Mouse (Mus musculus): ENCODE data around the gene Zfp39. TPM values are rescaled to one million over a fixed set of nuclear protein-coding genes. Genes with fewer than 3 reads are reported as not detected.
"Not testable (repeated sequence)": the region's sequence is repeated elsewhere in the genome, so short reads cannot be mapped to it uniquely, and the experiment has no call there.

Gene Zfp39
- total RNA-seq, 2 experiments from 2014 or later, result 49.4 to 79.2 TPM

DNA sequence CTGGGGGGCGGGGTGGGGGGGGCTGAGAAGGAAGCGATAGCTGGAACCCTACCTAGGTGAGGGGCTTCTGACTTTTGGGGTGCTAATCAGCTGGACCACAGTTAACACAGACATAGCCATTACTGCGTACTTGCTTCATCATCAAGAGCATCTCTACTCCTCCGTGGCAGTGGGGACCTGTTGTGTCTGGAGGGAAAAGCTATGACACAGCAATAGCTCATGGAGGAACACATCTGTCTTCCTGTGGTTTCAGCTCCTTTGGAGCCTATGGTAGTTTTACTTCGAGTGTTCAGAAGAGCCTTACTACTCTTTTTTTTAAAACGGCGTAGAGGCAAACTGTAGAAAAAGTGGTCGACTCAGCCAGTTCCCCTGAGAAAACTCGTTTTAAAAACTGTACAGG is 56.4 kb downstream of the Zfp39 start:
- no peak for ATAC-seq (replicated peaks; ENCODE audit: low FRiP score, poor library complexity, severe bottlenecking)

DNA sequence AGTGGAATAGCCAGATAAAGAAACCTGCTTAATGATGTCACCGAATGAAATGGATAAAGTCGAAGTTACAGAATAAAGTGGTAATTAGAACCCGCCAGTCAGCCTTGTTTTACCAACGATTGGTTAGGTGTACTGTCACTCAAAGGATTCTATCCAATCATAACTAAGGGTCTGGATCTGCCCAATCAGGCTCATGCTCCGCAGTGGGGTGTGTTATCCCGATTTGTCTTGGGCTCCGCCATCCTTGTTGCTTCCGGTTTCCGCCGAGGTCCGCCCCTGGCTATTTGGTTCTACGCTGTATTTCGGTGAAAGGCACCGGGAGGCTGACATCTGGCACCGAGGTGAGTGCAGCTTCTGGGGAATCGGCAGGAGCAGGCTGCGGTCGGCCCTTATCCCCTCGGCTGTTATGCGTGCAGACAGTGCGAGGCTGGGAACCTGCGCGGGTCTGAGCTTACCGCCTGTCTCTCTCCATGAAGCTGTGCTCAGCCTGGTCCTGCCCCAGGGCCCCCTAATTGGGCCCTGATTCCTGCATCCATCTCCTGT is 57.0 kb downstream of the Zfp39 start, which contains the start of gene Gm12258:
Gene Gm12258, plus strand, starts transcription at position 240 of the 543 bp plus-strand sequence.
- peak; percentile 99 for ATAC-seq (replicated peaks; ENCODE audit: low FRiP score, poor library complexity, severe bottlenecking)

DNA sequence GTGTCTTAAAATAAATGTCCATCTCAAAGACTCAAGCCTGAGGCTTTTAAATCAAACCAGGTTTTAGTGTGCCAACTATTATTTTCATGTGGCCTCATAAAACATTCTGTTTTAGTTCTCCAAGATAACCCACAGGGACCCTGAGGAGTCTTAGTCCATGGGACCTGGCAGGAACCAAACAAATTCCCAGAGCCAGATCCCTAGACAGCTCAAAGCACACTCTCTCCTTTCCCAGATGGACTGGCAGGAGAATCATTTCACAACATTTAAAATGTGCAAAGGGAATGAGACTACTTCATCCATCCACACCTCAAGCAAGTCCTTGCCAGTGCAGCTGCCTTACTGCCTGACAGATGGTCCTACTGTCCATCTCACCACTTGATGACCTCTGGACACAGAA is 65.1 kb downstream of the Zfp39 start, which contains the start of gene Olfr311:
Gene Olfr311, plus strand, starts transcription at position 301 of the 400 bp plus-strand sequence.
- ATAC-seq (replicated peaks; ENCODE audit: low FRiP score, poor library complexity, severe bottlenecking), result not testable (repeated sequence)

Other genes starting within 250 kb of the Zfp39 start
- 0.42 TPM in 1 of 2 replicates, not detected in the other for gene Olfr322, start 245.4 kb downstream of the Zfp39 start, total RNA-seq (2015; ENCODE audit: low replicate concordance)
- 0.77 and 1.9 TPM in 2 replicates for gene Olfr322, start 245.4 kb downstream of the Zfp39 start, total RNA-seq (2017; ENCODE audit: low replicate concordance)
- gene Olfr320, start 223.1 kb downstream of the Zfp39 start, total RNA-seq (2015; ENCODE audit: low replicate concordance), result not detected in 2 replicates
- not detected in 2 replicates for gene Olfr320, start 223.1 kb downstream of the Zfp39 start, total RNA-seq (2017; ENCODE audit: low replicate concordance)
- not detected in 2 replicates for gene Olfr319, start 205.1 kb downstream of the Zfp39 start, total RNA-seq (2015; ENCODE audit: low replicate concordance)
- not detected in 2 replicates for gene Olfr319, start 205.1 kb downstream of the Zfp39 start, total RNA-seq (2017; ENCODE audit: low replicate concordance)
- gene Olfr318, start 180.2 kb downstream of the Zfp39 start, total RNA-seq (2015; ENCODE audit: low replicate concordance), result not detected in 2 replicates
- not detected in 2 replicates for gene Olfr318, start 180.2 kb downstream of the Zfp39 start, total RNA-seq (2017; ENCODE audit: low replicate concordance)
- gene Olfr317, start 165.0 kb downstream of the Zfp39 start, total RNA-seq (2015; ENCODE audit: low replicate concordance), result not detected in 2 replicates
- gene Olfr317, start 165.0 kb downstream of the Zfp39 start, total RNA-seq (2017; ENCODE audit: low replicate concordance), result not detected in 2 replicates
- gene Olfr316, start 151.5 kb downstream of the Zfp39 start, total RNA-seq (2015; ENCODE audit: low replicate concordance), result not detected in 2 replicates
- gene Olfr316, start 151.5 kb downstream of the Zfp39 start, total RNA-seq (2017; ENCODE audit: low replicate concordance), result not detected in 2 replicates
- not detected in 2 replicates for gene Olfr315, start 131.0 kb downstream of the Zfp39 start, total RNA-seq (2015; ENCODE audit: low replicate concordance)
- not detected in 2 replicates for gene Olfr315, start 131.0 kb downstream of the Zfp39 start, total RNA-seq (2017; ENCODE audit: low replicate concordance)
- not detected in 2 replicates for gene Olfr314, start 121.3 kb downstream of the Zfp39 start, total RNA-seq (2015; ENCODE audit: low replicate concordance)
- gene Olfr314, start 121.3 kb downstream of the Zfp39 start, total RNA-seq (2017; ENCODE audit: low replicate concordance), result not detected in 2 replicates
- not detected in 2 replicates for gene Fam183b, start 102.3 kb downstream of the Zfp39 start, total RNA-seq (2015; ENCODE audit: low replicate concordance)
- not detected in 2 replicates for gene Fam183b, start 102.3 kb downstream of the Zfp39 start, total RNA-seq (2017; ENCODE audit: low replicate concordance)
- not detected in 2 replicates for gene Olfr313, start 89.2 kb downstream of the Zfp39 start, total RNA-seq (2015; ENCODE audit: low replicate concordance)
- gene Olfr313, start 89.2 kb downstream of the Zfp39 start, total RNA-seq (2017; ENCODE audit: low replicate concordance), result not detected in 2 replicates
- not detected in 2 replicates for gene Olfr312, start 75.0 kb downstream of the Zfp39 start, total RNA-seq (2015; ENCODE audit: low replicate concordance)
- gene Olfr312, start 75.0 kb downstream of the Zfp39 start, total RNA-seq (2017; ENCODE audit: low replicate concordance), result not detected in 2 replicates
- gene Olfr311, start 65.0 kb downstream of the Zfp39 start, total RNA-seq (2015; ENCODE audit: low replicate concordance), result not detected in 2 replicates
- not detected in 2 replicates for gene Olfr311, start 65.0 kb downstream of the Zfp39 start, total RNA-seq (2017; ENCODE audit: low replicate concordance)
- 11.5 and 13.4 TPM in 2 replicates for gene Gm12258, start 57.1 kb downstream of the Zfp39 start, total RNA-seq (2015; ENCODE audit: low replicate concordance)
- gene Gm12258, start 57.1 kb downstream of the Zfp39 start, total RNA-seq (2017; ENCODE audit: low replicate concordance), result 11.0 and 32.9 TPM in 2 replicates
- gene 2810021J22Rik, start 37.0 kb downstream of the Zfp39 start, total RNA-seq (2015; ENCODE audit: low replicate concordance), result 4.3 and 11.3 TPM in 2 replicates
- 2.7 and 3.9 TPM in 2 replicates for gene 2810021J22Rik, start 37.0 kb downstream of the Zfp39 start, total RNA-seq (2017; ENCODE audit: low replicate concordance)
- gene Btnl10, start 13.7 kb upstream of the Zfp39 start, total RNA-seq (2015; ENCODE audit: low replicate concordance), result 407 and 422 TPM in 2 replicates
- 484 and 553 TPM in 2 replicates for gene Btnl10, start 13.7 kb upstream of the Zfp39 start, total RNA-seq (2017; ENCODE audit: low replicate concordance)
- gene Rnf187, start 34.7 kb upstream of the Zfp39 start, total RNA-seq (2015; ENCODE audit: low replicate concordance), result 104 and 109 TPM in 2 replicates
- 104 and 117 TPM in 2 replicates for gene Rnf187, start 34.7 kb upstream of the Zfp39 start, total RNA-seq (2017; ENCODE audit: low replicate concordance)
- gene Hist3h2ba, start 44.7 kb upstream of the Zfp39 start, total RNA-seq (2015; ENCODE audit: low replicate concordance), result 265 and 290 TPM in 2 replicates
- 136 and 409 TPM in 2 replicates for gene Hist3h2ba, start 44.7 kb upstream of the Zfp39 start, total RNA-seq (2017; ENCODE audit: low replicate concordance)
- gene Hist3h2a, start 50.5 kb upstream of the Zfp39 start, total RNA-seq (2015; ENCODE audit: low replicate concordance), result 186 and 192 TPM in 2 replicates
- gene Hist3h2a, start 50.5 kb upstream of the Zfp39 start, total RNA-seq (2017; ENCODE audit: low replicate concordance), result 1,299 and 1,489 TPM in 2 replicates
- 0.36 and 0.84 TPM in 2 replicates for gene Trim17, start 50.5 kb upstream of the Zfp39 start, total RNA-seq (2015; ENCODE audit: low replicate concordance)
- gene Trim17, start 50.5 kb upstream of the Zfp39 start, total RNA-seq (2017; ENCODE audit: low replicate concordance), result 1.2 TPM in 2 replicates
- gene Trim11, start 73.9 kb upstream of the Zfp39 start, total RNA-seq (2015; ENCODE audit: low replicate concordance), result 10.1 and 18.0 TPM in 2 replicates
- gene Trim11, start 73.9 kb upstream of the Zfp39 start, total RNA-seq (2017; ENCODE audit: low replicate concordance), result 11.3 and 15.2 TPM in 2 replicates
- gene Obscn, start 232.2 kb upstream of the Zfp39 start, total RNA-seq (2015; ENCODE audit: low replicate concordance), result under 0.01 and 0.42 TPM in 2 replicates
- 0.90 and 2.3 TPM in 2 replicates for gene Obscn, start 232.2 kb upstream of the Zfp39 start, total RNA-seq (2017; ENCODE audit: low replicate concordance)